Mouse (Mus musculus) CH12.LX (cell line): ENCODE data around the gene Gm20388. TPM values are rescaled to one million over a fixed set of nuclear protein-coding genes. Genes with fewer than 3 reads are reported as not detected.

Experiments used
- DNase-seq: peaks from one replicate; pipeline ENCODE4 v3.0.0-alpha.2; 2013; ENCODE audit errors: extremely low read depth
- H3K27ac ChIP-seq: 2 replicates; pipeline ENCODE4 v1.5.1; 2012; ENCODE audit warnings: low read depth, mild to moderate bottlenecking, control low read depth, moderate library complexity; ENCODE audit not compliant: insufficient read depth
- H3K27me3 ChIP-seq: replicated peaks from 2 replicates; pipeline ENCODE3; 2012; ENCODE audit warnings: inconsistent platforms
- H3K36me3 ChIP-seq, 2 experiments: replicated peaks in 1 of 2; 2 replicates each; pipeline versions ENCODE3 to v1.6.1; 2012; ENCODE audit warnings: inconsistent platforms in 1 of 2, low read length in 1 of 2, mild to moderate bottlenecking in 1 of 2, mixed read lengths in 1 of 2, moderate library complexity in 1 of 2; ENCODE audit not compliant: control insufficient read depth in 1 of 2, insufficient read depth in 1 of 2
- H3K4me1 ChIP-seq, 2 experiments: 2 replicates each; pipeline ENCODE4 v1.6.1; 2012; ENCODE audit warnings: inconsistent platforms in 1 of 2, moderate library complexity in 1 of 2; ENCODE audit not compliant: insufficient read depth in 2 of 2, control insufficient read depth in 1 of 2
- H3K4me2 ChIP-seq: 2 replicates; pipeline ENCODE4 v1.6.1; 2012; ENCODE audit warnings: low read depth, mild to moderate bottlenecking, control low read depth; ENCODE audit not compliant: poor library complexity, insufficient read depth, severe bottlenecking
- H3K4me3 ChIP-seq, 3 experiments: fragments of 150-350 bp in 1 of 3; sonication (generic) in 1 of 3; replicated peaks in 1 of 3; 2 replicates each; pipeline versions ENCODE3 to v1.5.1; 2011 to 2012; ENCODE audit warnings: low read depth in 2 of 3, low read length in 2 of 3, mild to moderate bottlenecking in 2 of 3, moderate library complexity in 2 of 3, control low read depth in 1 of 3, improper control_type of control experiment in 1 of 3, inconsistent platforms in 1 of 3, mixed read lengths in 1 of 3; ENCODE audit not compliant: poor library complexity in 1 of 3
- H3K79me2 ChIP-seq: replicated peaks from 2 replicates; pipeline ENCODE4 v1.6.1; 2012; ENCODE audit warnings: mild to moderate bottlenecking, moderate library complexity; ENCODE audit not compliant: control insufficient read depth, poor library complexity, insufficient read depth, severe bottlenecking; ENCODE audit errors: extremely low read depth
- H3K9ac ChIP-seq: 2 replicates; pipeline ENCODE4 v1.6.1; 2012; ENCODE audit warnings: low read depth, mild to moderate bottlenecking, control low read depth, moderate library complexity; ENCODE audit not compliant: insufficient read depth
- H3K9me3 ChIP-seq: replicated peaks from 2 replicates; pipeline ENCODE3; 2012; ENCODE audit warnings: low read length, inconsistent platforms, mixed read lengths
- CHD1 ChIP-seq: IDR thresholded peaks from 2 replicates; pipeline ENCODE4 v1.6.1; 2012; ENCODE audit warnings: low read depth, low read length, improper control_type of control experiment, inconsistent platforms
- CHD2 ChIP-seq: IDR thresholded peaks from 2 replicates; pipeline ENCODE4 v1.6.1; 2011; ENCODE audit warnings: low read length, improper control_type of control experiment
- E2F4 ChIP-seq: IDR thresholded peaks from 2 replicates; pipeline ENCODE4 v1.6.1; 2011; ENCODE audit warnings: low read depth, low read length, improper control_type of control experiment; ENCODE audit not compliant: insufficient replicate concordance
- ELF1 ChIP-seq: IDR thresholded peaks from 2 replicates; pipeline ENCODE4 v1.6.1; 2014; ENCODE audit warnings: low read depth, mild to moderate bottlenecking, inconsistent platforms, low read length, improper control_type of control experiment
- EP300 ChIP-seq: IDR thresholded peaks from 2 replicates; pipeline ENCODE4 v1.6.1; 2011; ENCODE audit warnings: low read length, improper control_type of control experiment
- GABPA ChIP-seq: IDR thresholded peaks from 2 replicates; pipeline ENCODE4 v1.6.1; 2012; ENCODE audit warnings: low read depth, low read length, improper control_type of control experiment, inconsistent platforms; ENCODE audit not compliant: insufficient replicate concordance
- IRF4 ChIP-seq: IDR thresholded peaks from 2 replicates; pipeline ENCODE4 v1.6.1; 2014; ENCODE audit warnings: low read depth, mild to moderate bottlenecking, inconsistent platforms, low read length, improper control_type of control experiment
- JUN ChIP-seq: IDR thresholded peaks from 2 replicates; pipeline ENCODE4 v1.6.1; 2011; ENCODE audit warnings: low read depth, mild to moderate bottlenecking, low read length, improper control_type of control experiment, moderate library complexity; ENCODE audit not compliant: insufficient read depth
- MAZ ChIP-seq: IDR thresholded peaks from 2 replicates; pipeline ENCODE4 v1.6.1; 2012; ENCODE audit warnings: low read depth, mild to moderate bottlenecking, inconsistent platforms, low read length, improper control_type of control experiment, moderate library complexity
- MEF2A ChIP-seq: IDR thresholded peaks from 2 replicates; pipeline ENCODE4 v1.6.1; 2014; ENCODE audit warnings: low read depth, mild to moderate bottlenecking, inconsistent platforms, low read length, improper control_type of control experiment, borderline replicate concordance
- MXI1 ChIP-seq: IDR thresholded peaks from 2 replicates; pipeline ENCODE4 v1.6.1; 2011; ENCODE audit warnings: mild to moderate bottlenecking, low read depth, low read length, improper control_type of control experiment
- MYC ChIP-seq: IDR thresholded peaks from 2 replicates; pipeline ENCODE4 v1.6.1; 2011; ENCODE audit warnings: low read depth, mild to moderate bottlenecking, improper control_type of control experiment, low read length
- NRF1 ChIP-seq: IDR thresholded peaks from 2 replicates; pipeline ENCODE4 v1.6.1; 2014; ENCODE audit warnings: low read depth, mild to moderate bottlenecking, inconsistent platforms, low read length, improper control_type of control experiment, moderate library complexity
- POLR2A ChIP-seq: IDR thresholded peaks from 2 replicates; pipeline ENCODE4 v1.6.1; 2011; ENCODE audit warnings: low read depth, mild to moderate bottlenecking, improper control_type of control experiment, low read length
- POLR2AphosphoS2 ChIP-seq: IDR thresholded peaks from 2 replicates; pipeline ENCODE4 v1.6.1; 2011; ENCODE audit warnings: low read depth, low read length, improper control_type of control experiment
- SIN3A ChIP-seq: IDR thresholded peaks from 2 replicates; pipeline ENCODE4 v1.6.1; 2012; ENCODE audit warnings: low read length, improper control_type of control experiment, inconsistent platforms
- TCF12 ChIP-seq: IDR thresholded peaks from 2 replicates; pipeline ENCODE4 v1.6.1; 2014; ENCODE audit warnings: low read depth, mild to moderate bottlenecking, inconsistent platforms, low read length, improper control_type of control experiment
- UBTF ChIP-seq: IDR thresholded peaks from 2 replicates; pipeline ENCODE4 v1.6.1; 2012; ENCODE audit warnings: low read depth, mild to moderate bottlenecking, inconsistent platforms, low read length, improper control_type of control experiment, moderate library complexity
- USF2 ChIP-seq: conservative IDR thresholded peaks from 2 replicates; pipeline ENCODE4 v1.6.1; 2011; ENCODE audit warnings: low read depth, low read length, improper control_type of control experiment
- ZKSCAN1 ChIP-seq: IDR thresholded peaks from 2 replicates; pipeline ENCODE4 v1.6.1; 2012; ENCODE audit warnings: low read depth, inconsistent platforms, low read length, improper control_type of control experiment, borderline replicate concordance
- ZNF384 ChIP-seq: IDR thresholded peaks from 2 replicates; pipeline ENCODE4 v1.6.1; 2012; ENCODE audit warnings: low read depth, low read length, improper control_type of control experiment, inconsistent platforms
- dilution Hi-C: fragments of 300-500 bp; cut with MboI; formaldehyde crosslinking; loops from 2 replicates; pipeline ENCODE4 v1.14.3; 2020; ENCODE audit warnings: low sequenced_read_pairs; ENCODE audit not compliant: extremely low pct_unique_long_range_greater_than_20kb, extremely low pct_ligation_motif_present
- in situ Hi-C: fragments of 300-500 bp; cut with MboI; formaldehyde crosslinking; loops from 3 replicates; pipeline ENCODE4 v1.14.3; 2019; ENCODE audit warnings: low sequenced_read_pairs, low pct_ligation_motif_present, low pct_unique_long_range_greater_than_20kb, mixed read lengths
- polyA plus RNA-seq: library from polyadenylated mRNA; unstranded; fragments of >175 nt; gene quantifications from 2 replicates; pipeline ENCODE4 v1.2.1, GENCODE M21; 2012; ENCODE audit warnings: low read depth; ENCODE audit not compliant: insufficient read length
- total RNA-seq, 2 experiments: library from RNA; depleted of rRNA; stranded (reverse); fragments of 300-350 nt in 1 of 2; fragments of >200 nt in 1 of 2; gene quantifications; 2 replicates each; pipeline ENCODE4 v1.2.3; 2012 to 2014

The Gm20388 gene
- total and polyA plus RNA-seq, 3 experiments, result 14.8 to 26.3 (median 22.2) TPM

GRCm38 (mm10) chr8:122988955-122989354 lies 3078.3 kb downstream of the Gm20388 start:
- Histone ChIP-seq H3K4me2 (no peak overlapping the region), H3K4me1 (peaks cover 5 to 86% of the 10 kb centered on the region in 2 experiments; a peak in 3 of 4 replicates), H3K9ac (no peak overlapping the region), H3K79me2 (peaks cover 92% of the 10 kb centered on the region), H3K27me3 (no peaks in the 10 kb centered on the region), H3K27ac (no peak overlapping the region), H3K36me3 (peaks cover 2 to 40% of the 10 kb centered on the region in 2 experiments), H3K9me3 (no peaks in the 10 kb centered on the region), H3K4me3 (no peak overlapping the region)
- in situ Hi-C loops (no loop called here), dilution Hi-C loops (no loop called here)
- TF ChIP-seq UBTF (no peak), EP300 (no peak), CHD2 (no peak), POLR2AphosphoS2 (no peak), GABPA (no peak), ZKSCAN1 (no peak), IRF4 (no peak), JUN (no peak), SIN3A (no peak), MEF2A (no peak), USF2 (no peak)
- DNase-seq, result no peak

DNA sequence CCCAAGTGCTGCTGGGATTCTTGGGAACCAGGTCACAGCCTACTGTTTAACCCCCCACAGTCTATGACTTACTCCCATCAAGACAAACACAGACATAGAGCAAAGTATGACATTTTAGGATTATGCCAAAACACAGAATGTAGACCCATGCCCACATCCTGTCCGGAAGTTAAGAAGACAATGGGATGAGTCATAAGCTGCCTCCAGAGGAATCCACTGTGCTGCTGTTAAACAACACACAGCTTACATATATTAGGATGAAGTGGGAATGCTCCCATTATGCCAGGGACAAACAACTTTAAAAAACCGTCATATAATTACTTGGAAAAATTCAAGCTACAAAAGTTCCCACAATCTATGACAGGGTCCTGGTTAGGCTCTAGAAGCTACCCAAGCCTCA lies 3079.3 kb downstream of the Gm20388 start:
- TF ChIP-seq CHD1 (no peak), ZNF384 (no peak), ELF1 (no peak), NRF1 (no peak), MEF2A (no peak), MYC (no peak), POLR2A (no peak), TCF12 (no peak), CHD2 (no peak), MAZ (no peak), E2F4 (no peak), MXI1 (no peak)
- H3K27me3 ChIP-seq, result no peaks in the 10 kb centered on the region
- in situ Hi-C loops (no loop called here), dilution Hi-C loops (no loop called here)
- DNase-seq, result no peak
- H3K4me3 ChIP-seq, result no peak overlapping the region
- no peak overlapping the region for H3K9ac ChIP-seq
- peaks cover 5 to 86% of the 10 kb centered on the region in 2 experiments; a peak in 3 of 4 replicates for H3K4me1 ChIP-seq
- H3K79me2 ChIP-seq, result peaks cover 92% of the 10 kb centered on the region
- H3K9me3 ChIP-seq, result no peaks in the 10 kb centered on the region
- peaks cover 2 to 43% of the 10 kb centered on the region in 2 experiments for H3K36me3 ChIP-seq
- H3K4me2 ChIP-seq, result no peak overlapping the region
- H3K27ac ChIP-seq, result no peak overlapping the region
